Mouse (Mus musculus) bone marrow, adult 2 months (tissue): ENCODE measurements around the gene Ssh1.

Experiments
- CTCF ChIP-seq: fragments of 200-500 bp; IDR thresholded peaks from 2 replicates; pipeline ENCODE4 v1.5.1; 2011; ENCODE audit warnings: low read length, control low read depth; ENCODE audit not compliant: control insufficient read depth, insufficient read depth
- POLR2A ChIP-seq: fragments of 200-500 bp; IDR thresholded peaks from 2 replicates; pipeline ENCODE4 v1.6.1; 2011; ENCODE audit warnings: low read depth, mild to moderate bottlenecking, control low read depth, low read length, borderline replicate concordance; ENCODE audit not compliant: control insufficient read depth

DNA sequence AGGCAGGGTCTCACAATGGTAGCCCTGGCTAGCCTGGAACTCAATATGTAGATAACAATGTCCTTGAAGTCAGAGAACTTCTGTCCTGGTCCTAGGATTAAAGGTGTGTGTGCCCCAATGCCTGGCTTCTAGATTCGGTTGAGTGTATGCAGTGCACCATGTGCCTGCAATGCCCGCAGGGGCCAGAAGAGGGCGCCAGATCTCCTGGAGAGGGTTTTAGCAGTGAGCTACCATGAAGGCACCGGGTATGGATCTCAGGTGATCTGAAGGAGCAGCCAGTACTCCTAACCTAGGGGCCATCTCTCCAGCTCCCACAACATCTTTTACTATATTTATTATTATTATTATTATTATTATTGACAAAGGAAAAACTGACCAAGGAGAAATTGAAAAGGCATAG lies 37.2 kb downstream of the Ssh1 start:
- no peak for TF ChIP-seq POLR2A
- TF ChIP-seq CTCF, result peak; percentile 94
